Mouse (Mus musculus) intestine, embryonic 16.5 days (tissue): ENCODE measurements at regions not wholly inside any gene's neighbourhood (a gene's known extent, or its start where the extent isn't known, plus 50 kb on each side); places are given as distances from the start of the nearest gene placed in this dataset.

Experiments used
- ATAC-seq: fragments of 200-750 bp; cut with Nextera tagmentation; 2 replicates; pipeline ENCODE4 v1.8.0; 2017; ENCODE audit warnings: moderate TSS enrichment, moderate library complexity
- H3K27ac ChIP-seq: fragments of 300-500 bp; sonication (generic); 2 replicates; pipeline ENCODE4 v1.5.1; 2014; ENCODE audit warnings: mild to moderate bottlenecking, low read length
- H3K27me3 ChIP-seq: fragments of 300-500 bp; sonication (generic); replicated peaks from 2 replicates; pipeline ENCODE4 v1.6.1; 2014; ENCODE audit warnings: low read length, control low read depth, mixed read lengths; ENCODE audit not compliant: control insufficient read depth, insufficient read depth
- H3K36me3 ChIP-seq: fragments of 300-500 bp; sonication (generic); 2 replicates; pipeline ENCODE4 v1.6.1; 2014; ENCODE audit warnings: low read length, control low read depth; ENCODE audit not compliant: control insufficient read depth, insufficient read depth
- H3K4me1 ChIP-seq: fragments of 300-500 bp; sonication (generic); 2 replicates; pipeline ENCODE4 v1.6.1; 2014; ENCODE audit warnings: low read length, control low read depth, mixed read lengths; ENCODE audit not compliant: control insufficient read depth, insufficient read depth
- H3K4me2 ChIP-seq: fragments of 300-500 bp; sonication (generic); 2 replicates; pipeline ENCODE4 v1.6.1; 2014; ENCODE audit warnings: low read depth, low read length, control low read depth
- H3K4me3 ChIP-seq: fragments of 300-500 bp; sonication (generic); 2 replicates; pipeline ENCODE4 v1.5.1; 2014; ENCODE audit warnings: mild to moderate bottlenecking, low read length
- H3K9ac ChIP-seq: fragments of 300-500 bp; sonication (generic); 2 replicates; pipeline ENCODE4 v1.6.1; 2014; ENCODE audit warnings: low read depth, low read length
- H3K9me3 ChIP-seq: fragments of 300-500 bp; sonication (generic); 2 replicates; pipeline ENCODE4 v1.6.1; 2016; ENCODE audit warnings: low read length, control low read depth; ENCODE audit not compliant: control insufficient read depth
- WGBS: fragments of 180-500 bp; shearing (Covaris S2); extraction: QIAGEN DNeasy Blood & Tissue Kit; methylation state at CpG from one replicate; pipeline ENCODE4 v1.1.7; 2014; 5-methylcytosine and 5-hydroxymethylcytosine counted together

GRCm38 (mm10) chr12:16043466-16044214, 226.9 kb upstream of the Trib2 start:
- H3K9ac ChIP-seq: no peak overlapping the region
- ATAC-seq: no peak
- no peaks in the 10 kb centered on the region for H3K27me3 ChIP-seq
- H3K9me3 ChIP-seq: no peaks in the 10 kb centered on the region
- no peaks in the 10 kb centered on the region for H3K36me3 ChIP-seq
- H3K27ac ChIP-seq: no peak overlapping the region
- H3K4me3 ChIP-seq: no peak overlapping the region
- 77% methylated on average over 8 of the region's 8 CpGs for WGBS
- H3K4me1 ChIP-seq: 0 out of 2 replicates have a peak, but pooled peaks cover 4% of the 10 kb centered on the region
- no peak overlapping the region for H3K4me2 ChIP-seq

DNA sequence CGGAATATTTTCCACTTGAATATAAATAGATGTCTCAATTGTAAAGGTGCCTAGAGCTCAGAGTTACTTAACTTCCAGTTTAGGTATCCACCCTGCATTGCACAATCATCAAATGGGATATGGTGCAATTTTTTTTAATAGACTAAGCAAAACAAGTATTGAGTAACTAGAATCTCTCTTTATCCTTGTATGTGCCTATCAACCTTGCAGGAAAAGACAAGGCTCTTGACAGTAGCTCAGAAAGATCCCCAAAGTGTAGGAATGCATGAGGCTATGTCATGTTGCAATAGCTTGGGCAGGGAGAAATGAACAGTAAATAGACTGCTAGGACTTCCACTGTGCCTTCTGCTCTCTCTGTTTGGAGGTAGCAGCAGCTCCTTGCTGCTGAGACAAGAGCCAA, 225.6 kb upstream of the Trib2 start:
- no peak overlapping the region for H3K27ac ChIP-seq
- H3K36me3 ChIP-seq: no peaks in the 10 kb centered on the region
- H3K4me2 ChIP-seq: no peak overlapping the region
- WGBS: 84% methylated on average over 1 of the region's 1 CpGs
- H3K4me3 ChIP-seq: no peak overlapping the region
- H3K9me3 ChIP-seq: no peaks in the 10 kb centered on the region
- H3K4me1 ChIP-seq: 0 out of 2 replicates have a peak, but pooled peaks cover 4% of the 10 kb centered on the region
- H3K9ac ChIP-seq: no peak overlapping the region
- H3K27me3 ChIP-seq: no peaks in the 10 kb centered on the region
- no peak for ATAC-seq

GRCm38 (mm10) chr12:16041129-16041528, 224.4 kb upstream of the Trib2 start:
- WGBS: 41% methylated on average over 4 of the region's 4 CpGs
- Histone ChIP-seq H3K27me3 (no peaks in the 10 kb centered on the region), H3K4me1 (0 out of 2 replicates have a peak, but pooled peaks cover 2% of the 10 kb centered on the region), H3K4me2 (no peak overlapping the region), H3K9me3 (no peaks in the 10 kb centered on the region), H3K27ac (no peak overlapping the region), H3K9ac (no peak overlapping the region), H3K4me3 (no peak overlapping the region), H3K36me3 (no peaks in the 10 kb centered on the region)
- ATAC-seq: 0 out of 2 replicates have a peak, but pooled peaks have one; percentile 28

- H3K9ac ChIP-seq: no peak overlapping the region
- no peak overlapping the region for H3K27ac ChIP-seq
- 65% methylated on average over 2 of the region's 2 CpGs for WGBS
Observed at GRCm38 (mm10) chr12:16035551-16035950, 218.8 kb upstream of the Trib2 start.

DNA sequence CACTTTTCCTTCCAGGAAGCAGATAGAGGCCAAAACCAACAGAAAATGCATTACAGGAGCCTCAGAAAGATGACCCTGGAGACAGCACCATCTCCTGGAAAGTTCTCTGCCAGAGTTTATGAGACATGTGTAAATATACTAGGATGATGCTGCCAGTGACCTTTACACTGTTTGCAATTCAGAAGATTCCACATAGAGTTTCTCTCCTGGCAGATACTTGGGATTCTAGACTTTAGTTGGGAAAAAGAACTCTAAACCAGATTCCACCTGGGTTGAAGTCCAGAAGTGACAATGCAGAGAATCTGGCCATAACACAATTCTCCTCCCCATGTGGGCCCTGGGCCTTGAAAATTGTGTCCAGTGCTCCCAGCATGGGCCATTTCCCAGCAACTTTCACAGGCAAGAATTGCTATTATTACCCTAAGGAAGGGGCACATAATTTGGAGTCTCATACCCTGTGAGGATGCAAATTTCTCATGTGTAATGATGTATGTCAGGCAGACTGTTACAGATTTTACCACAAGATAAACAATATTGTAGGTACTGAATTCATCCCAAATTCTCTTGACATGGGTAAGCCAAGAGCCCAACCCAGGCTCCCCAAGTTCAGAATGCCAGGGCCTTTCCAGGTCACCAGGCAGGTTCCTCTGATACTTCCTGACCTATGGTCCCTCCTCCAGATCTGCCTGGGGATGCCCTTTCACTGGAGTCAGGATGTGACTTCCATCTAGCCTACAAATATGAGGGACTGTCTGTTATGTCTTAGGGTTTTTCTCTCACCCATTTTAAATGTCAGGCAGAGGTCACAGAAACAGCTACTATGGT, 218.2 kb upstream of the Trib2 start:
- no peak for ATAC-seq

More at GRCm38 (mm10) chr12:16035551-16035950, 218.8 kb upstream of the Trib2 start:
- Histone ChIP-seq H3K4me3 (no peak overlapping the region), H3K27me3 (no peaks in the 10 kb centered on the region), H3K36me3 (no peaks in the 10 kb centered on the region), H3K4me2 (no peak overlapping the region), H3K9me3 (no peaks in the 10 kb centered on the region), H3K4me1 (no peaks in the 10 kb centered on the region)
- ATAC-seq: no peak

DNA sequence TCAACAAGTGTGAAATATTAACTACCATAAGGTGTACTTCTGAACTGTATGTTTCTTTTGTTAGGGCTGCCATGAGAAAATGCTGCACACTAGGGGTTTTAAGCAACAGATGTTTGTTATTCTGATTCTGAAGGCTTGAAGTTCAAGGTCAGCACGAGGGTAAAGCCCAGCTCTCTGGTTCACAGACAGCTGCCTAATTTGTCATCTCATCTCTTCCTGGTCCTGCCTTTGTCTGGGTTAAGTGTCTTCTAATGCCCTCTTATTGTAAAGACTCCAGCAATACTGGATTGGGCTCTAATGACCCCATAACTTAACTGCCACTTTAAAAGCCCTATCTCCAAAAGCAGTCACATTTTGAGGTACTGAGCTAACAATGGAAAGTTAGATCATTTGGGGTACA, 209.9 kb upstream of the Trib2 start:
- H3K27ac ChIP-seq: no peak overlapping the region
- no peak overlapping the region for H3K4me3 ChIP-seq
- no peak overlapping the region for H3K9ac ChIP-seq
- H3K9me3 ChIP-seq: no peaks in the 10 kb centered on the region
- no peaks in the 10 kb centered on the region for H3K36me3 ChIP-seq
- no peaks in the 10 kb centered on the region for H3K27me3 ChIP-seq
- H3K4me2 ChIP-seq: no peak overlapping the region
- WGBS: 13% methylated on average over 1 of the region's 1 CpGs
- H3K4me1 ChIP-seq: no peaks in the 10 kb centered on the region
- no peak for ATAC-seq

More for the DNA sequence above, 218.2 kb upstream of the Trib2 start:
- H3K4me3 ChIP-seq: no peak overlapping the region
- H3K27me3 ChIP-seq: no peaks in the 10 kb centered on the region
- no peaks in the 10 kb centered on the region for H3K4me1 ChIP-seq
- H3K27ac ChIP-seq: no peak overlapping the region
- H3K36me3 ChIP-seq: no peaks in the 10 kb centered on the region
- H3K4me2 ChIP-seq: no peak overlapping the region
- H3K9me3 ChIP-seq: no peaks in the 10 kb centered on the region
- no peak overlapping the region for H3K9ac ChIP-seq

GRCm38 (mm10) chr12:16023273-16023672, 206.6 kb upstream of the Trib2 start:
- ATAC-seq: no peak
- no peaks in the 10 kb centered on the region for H3K27me3 ChIP-seq
- 82% methylated on average over 7 of the region's 7 CpGs for WGBS

GRCm38 (mm10) chr12:16021202-16021821, 204.6 kb upstream of the Trib2 start:
- Histone ChIP-seq H3K9me3 (no peaks in the 10 kb centered on the region), H3K36me3 (no peaks in the 10 kb centered on the region), H3K9ac (no peak overlapping the region), H3K27ac (no peak overlapping the region), H3K4me2 (no peak overlapping the region), H3K27me3 (no peaks in the 10 kb centered on the region), H3K4me3 (no peak overlapping the region), H3K4me1 (no peaks in the 10 kb centered on the region)
- ATAC-seq: no peak
- 52% methylated on average over 1 of the region's 1 CpGs for WGBS

More at GRCm38 (mm10) chr12:16023273-16023672, 206.6 kb upstream of the Trib2 start:
- no peak overlapping the region for H3K4me3 ChIP-seq
- no peaks in the 10 kb centered on the region for H3K4me1 ChIP-seq
- no peak overlapping the region for H3K27ac ChIP-seq
- H3K4me2 ChIP-seq: no peak overlapping the region
- no peaks in the 10 kb centered on the region for H3K9me3 ChIP-seq
- H3K36me3 ChIP-seq: no peaks in the 10 kb centered on the region
- no peak overlapping the region for H3K9ac ChIP-seq

- H3K4me2 ChIP-seq: no peak overlapping the region
- H3K9ac ChIP-seq: no peak overlapping the region
- H3K36me3 ChIP-seq: no peaks in the 10 kb centered on the region
- no peak for ATAC-seq
- 94% methylated on average over 4 of the region's 4 CpGs for WGBS
- no peaks in the 10 kb centered on the region for H3K4me1 ChIP-seq
- no peak overlapping the region for H3K4me3 ChIP-seq
- no peaks in the 10 kb centered on the region for H3K27me3 ChIP-seq
- no peaks in the 10 kb centered on the region for H3K9me3 ChIP-seq
- no peak overlapping the region for H3K27ac ChIP-seq
Observed at GRCm38 (mm10) chr12:16018237-16018636, 201.5 kb upstream of the Trib2 start.
